Mouse (Mus musculus): ENCODE measurements around the gene Pde8b. TPM values are rescaled to one million over a fixed set of nuclear protein-coding genes. Genes with fewer than 3 reads are reported as not detected.

The Pde8b gene
- polyA plus RNA-seq, 1 experiment from 2014 or later = 0.40 TPM

DNA sequence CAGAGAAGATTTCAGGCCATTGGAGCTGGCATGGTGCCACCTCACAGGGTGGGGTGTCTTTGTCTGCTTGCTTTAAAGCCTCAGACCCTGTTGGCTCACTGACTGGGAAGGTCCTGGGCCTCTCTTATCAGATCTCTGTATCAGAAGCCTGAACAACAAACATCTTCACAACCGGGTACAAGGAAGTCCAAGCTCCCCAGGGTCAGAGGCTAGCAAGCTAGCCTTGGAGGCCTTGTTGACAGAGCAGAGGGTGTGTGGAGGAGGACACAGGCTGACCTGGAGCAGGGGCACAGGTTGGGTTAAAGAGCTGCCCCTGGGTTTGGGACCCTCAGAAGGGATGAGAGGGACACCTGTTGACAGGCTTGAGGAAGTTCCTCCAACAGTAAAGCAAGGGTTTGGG lies 10.3 kb upstream of the Pde8b start:
- 12% methylated on average over 1 of the region's 1 CpGs for WGBS (ENCODE audit: insufficient replicate concordance)
- ATAC-seq (ENCODE audit: low read depth) = no peak

DNA sequence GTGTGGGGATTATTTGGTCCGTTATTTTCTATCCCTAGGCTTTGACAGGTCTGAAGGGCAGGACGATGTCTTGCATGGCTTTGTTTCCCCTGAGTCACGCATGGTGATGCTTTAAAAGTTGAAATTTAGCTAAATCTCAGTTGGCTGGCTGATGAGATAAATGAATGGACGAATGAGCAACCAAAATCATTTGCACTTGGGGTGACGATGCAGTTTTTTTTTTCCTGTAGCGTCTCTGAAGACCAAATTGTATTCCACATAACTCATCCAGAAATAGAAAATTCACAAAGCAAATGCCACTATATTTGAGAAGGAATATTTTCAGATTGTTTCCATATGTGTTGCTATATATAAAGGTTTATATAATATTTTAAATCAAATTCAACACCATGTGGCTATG lies 6.9 kb upstream of the Pde8b start:
- ATAC-seq (ENCODE audit: low read depth) = no peak
- Histone ChIP-seq H3K27me3 (ENCODE audit: control insufficient read depth, insufficient read depth, low read depth, low read length) (no peaks in the 10 kb centered on the region), H3K4me2 (ENCODE audit: low read depth, low read length) (no peak overlapping the region), H3K36me3 (ENCODE audit: control insufficient read depth, insufficient read depth) (no peaks in the 10 kb centered on the region), H3K27ac (ENCODE audit: low read length) (no peak overlapping the region), H3K4me3 (ENCODE audit: low read depth, low read length) (no peak overlapping the region), H3K4me1 (ENCODE audit: control insufficient read depth, low read depth, low read length) (no peaks in the 10 kb centered on the region), H3K9me3 (replicated peaks; ENCODE audit: control insufficient read depth, low read length) (no peaks in the 10 kb centered on the region), H3K9ac (ENCODE audit: low read depth, low read length) (no peak overlapping the region)
- 58% methylated on average over 6 of the region's 6 CpGs for WGBS (ENCODE audit: insufficient replicate concordance)

More for the DNA sequence above, 10.3 kb upstream of the Pde8b start:
- Histone ChIP-seq H3K9ac (ENCODE audit: low read depth, low read length) (no peak overlapping the region), H3K4me1 (ENCODE audit: control insufficient read depth, low read depth, low read length) (no peaks in the 10 kb centered on the region), H3K4me3 (ENCODE audit: low read depth, low read length) (no peak overlapping the region), H3K27me3 (ENCODE audit: control insufficient read depth, insufficient read depth, low read depth, low read length) (no peaks in the 10 kb centered on the region), H3K27ac (ENCODE audit: low read length) (no peak overlapping the region), H3K4me2 (ENCODE audit: low read depth, low read length) (no peak overlapping the region), H3K9me3 (replicated peaks; ENCODE audit: control insufficient read depth, low read length) (no peaks in the 10 kb centered on the region), H3K36me3 (ENCODE audit: control insufficient read depth, insufficient read depth) (no peaks in the 10 kb centered on the region)

DNA sequence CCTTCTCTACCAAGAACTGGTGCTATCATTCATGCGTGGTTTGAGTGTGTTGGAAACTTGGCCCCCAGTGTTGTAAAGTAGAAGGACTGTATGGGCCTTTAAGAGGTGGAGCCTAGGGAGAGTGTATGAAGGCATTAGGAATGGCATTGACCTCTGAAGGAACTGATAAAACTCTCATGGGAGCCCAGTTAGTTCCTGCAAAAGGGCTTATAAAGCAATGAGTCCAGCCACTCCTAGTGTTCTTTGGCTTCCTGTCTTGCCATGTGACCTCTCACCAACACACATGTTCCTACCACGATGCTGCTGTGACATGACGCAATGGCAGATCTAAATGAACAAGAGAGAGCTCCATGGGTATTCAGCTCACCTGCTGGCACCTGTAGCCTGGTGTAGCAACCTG lies 4.9 kb upstream of the Pde8b start:
- H3K9ac ChIP-seq (ENCODE audit: low read depth, low read length) = no peak overlapping the region
- no peaks in the 10 kb centered on the region for H3K36me3 ChIP-seq (ENCODE audit: control insufficient read depth, insufficient read depth)
- H3K27ac ChIP-seq (ENCODE audit: low read length) = no peak overlapping the region
- no peaks in the 10 kb centered on the region for H3K4me1 ChIP-seq (ENCODE audit: control insufficient read depth, low read depth, low read length)
- no peaks in the 10 kb centered on the region; the same call in 1 of the 2 replicates for H3K27me3 ChIP-seq (ENCODE audit: control insufficient read depth, insufficient read depth, low read depth, low read length)
- WGBS (ENCODE audit: insufficient replicate concordance) = 55% methylated on average over 3 of the region's 3 CpGs
- H3K4me3 ChIP-seq (ENCODE audit: low read depth, low read length) = no peak overlapping the region
- no peak for ATAC-seq (ENCODE audit: low read depth)
- no peaks in the 10 kb centered on the region for H3K9me3 ChIP-seq (replicated peaks; ENCODE audit: control insufficient read depth, low read length)
- H3K4me2 ChIP-seq (ENCODE audit: low read depth, low read length) = no peak overlapping the region

DNA sequence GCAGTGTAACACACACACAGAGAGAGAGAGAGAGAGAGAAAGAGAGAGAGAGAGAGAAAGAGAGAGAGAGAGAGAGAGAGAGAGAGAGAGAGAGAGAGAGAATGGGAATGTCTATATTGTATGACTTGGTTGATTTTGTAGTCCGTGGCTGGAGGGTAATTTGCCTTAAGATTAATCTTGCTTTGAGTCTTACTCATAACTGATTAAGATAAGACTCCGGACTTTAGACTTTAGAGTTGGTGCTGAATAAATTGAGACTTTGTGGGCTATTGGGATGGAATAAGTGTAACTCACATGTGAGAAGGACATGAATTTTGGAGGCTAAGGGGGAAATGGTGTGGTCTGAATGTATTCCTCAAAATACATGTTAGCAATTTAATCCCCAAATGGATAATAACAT lies 7.1 kb downstream of the Pde8b start:
- Histone ChIP-seq H3K4me3 (ENCODE audit: low read depth, low read length) (no peak overlapping the region), H3K9ac (ENCODE audit: low read depth, low read length) (no peak overlapping the region), H3K4me2 (ENCODE audit: low read depth, low read length) (no peak overlapping the region), H3K4me1 (ENCODE audit: control insufficient read depth, low read depth, low read length) (no peaks in the 10 kb centered on the region), H3K9me3 (replicated peaks; ENCODE audit: control insufficient read depth, low read length) (no peaks in the 10 kb centered on the region), H3K27ac (ENCODE audit: low read length) (no peak overlapping the region), H3K36me3 (ENCODE audit: control insufficient read depth, insufficient read depth) (no peaks in the 10 kb centered on the region), H3K27me3 (ENCODE audit: control insufficient read depth, insufficient read depth, low read depth, low read length) (no peaks in the 10 kb centered on the region)
- 59% methylated on average over 2 of the region's 2 CpGs for WGBS (ENCODE audit: insufficient replicate concordance)
- no peak for ATAC-seq (ENCODE audit: low read depth)

DNA sequence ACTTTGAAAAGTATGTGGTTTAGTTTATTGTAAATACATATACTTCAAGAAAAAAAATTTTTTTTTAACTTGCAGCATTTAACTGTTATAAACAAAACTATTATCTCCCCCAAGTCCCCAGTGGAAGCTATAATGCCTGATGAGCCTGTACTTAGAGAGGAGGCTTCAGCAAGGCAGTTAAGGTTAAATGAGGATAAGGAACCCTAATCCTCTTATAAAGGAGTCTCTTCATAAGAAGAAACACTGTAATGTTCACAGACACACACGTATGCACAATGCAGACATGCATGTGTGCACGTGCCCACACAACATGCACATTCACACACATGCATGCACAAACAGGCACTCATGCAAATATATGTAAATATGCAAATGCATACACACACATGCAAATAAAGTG lies 12.6 kb downstream of the Pde8b start:
- Histone ChIP-seq H3K36me3 (ENCODE audit: control insufficient read depth, insufficient read depth) (no peaks in the 10 kb centered on the region), H3K4me2 (ENCODE audit: low read depth, low read length) (no peak overlapping the region), H3K4me3 (ENCODE audit: low read depth, low read length) (no peak overlapping the region), H3K9me3 (replicated peaks; ENCODE audit: control insufficient read depth, low read length) (no peaks in the 10 kb centered on the region), H3K27ac (ENCODE audit: low read length) (no peak overlapping the region), H3K9ac (ENCODE audit: low read depth, low read length) (no peak overlapping the region), H3K27me3 (ENCODE audit: control insufficient read depth, insufficient read depth, low read depth, low read length) (no peaks in the 10 kb centered on the region), H3K4me1 (ENCODE audit: control insufficient read depth, low read depth, low read length) (no peaks in the 10 kb centered on the region)
- WGBS (ENCODE audit: insufficient replicate concordance) = 70% methylated on average over 2 of the region's 2 CpGs
- no peak for ATAC-seq (ENCODE audit: low read depth)

DNA sequence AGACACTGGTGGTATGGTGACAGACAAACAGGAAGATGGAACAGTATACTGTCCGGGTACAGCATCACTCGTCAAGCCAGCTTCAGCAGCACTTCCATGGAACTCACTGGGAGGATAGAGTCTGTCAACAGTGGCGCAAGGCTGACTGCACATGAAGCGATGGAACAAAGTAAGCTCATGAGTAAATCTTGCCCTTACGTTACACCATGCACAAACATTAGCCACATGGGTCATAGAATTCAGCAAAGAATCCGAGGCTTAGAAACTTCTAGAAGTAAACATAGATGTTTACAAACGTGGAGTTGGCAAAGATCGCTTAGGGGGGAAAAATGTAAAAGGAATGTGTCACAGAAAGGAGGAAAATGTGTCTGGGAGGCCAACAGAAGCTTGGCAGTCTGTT lies 14.9 kb downstream of the Pde8b start:
- Histone ChIP-seq H3K9ac (ENCODE audit: low read depth, low read length) (no peak overlapping the region), H3K4me3 (ENCODE audit: low read depth, low read length) (no peak overlapping the region), H3K4me1 (ENCODE audit: control insufficient read depth, low read depth, low read length) (no peaks in the 10 kb centered on the region), H3K27ac (ENCODE audit: low read length) (no peak overlapping the region), H3K36me3 (ENCODE audit: control insufficient read depth, insufficient read depth) (no peaks in the 10 kb centered on the region), H3K4me2 (ENCODE audit: low read depth, low read length) (no peak overlapping the region), H3K9me3 (replicated peaks; ENCODE audit: control insufficient read depth, low read length) (no peaks in the 10 kb centered on the region), H3K27me3 (ENCODE audit: control insufficient read depth, insufficient read depth, low read depth, low read length) (no peaks in the 10 kb centered on the region)
- WGBS (ENCODE audit: insufficient replicate concordance) = 58% methylated on average over 8 of the region's 8 CpGs
- ATAC-seq (ENCODE audit: low read depth) = no peak

DNA sequence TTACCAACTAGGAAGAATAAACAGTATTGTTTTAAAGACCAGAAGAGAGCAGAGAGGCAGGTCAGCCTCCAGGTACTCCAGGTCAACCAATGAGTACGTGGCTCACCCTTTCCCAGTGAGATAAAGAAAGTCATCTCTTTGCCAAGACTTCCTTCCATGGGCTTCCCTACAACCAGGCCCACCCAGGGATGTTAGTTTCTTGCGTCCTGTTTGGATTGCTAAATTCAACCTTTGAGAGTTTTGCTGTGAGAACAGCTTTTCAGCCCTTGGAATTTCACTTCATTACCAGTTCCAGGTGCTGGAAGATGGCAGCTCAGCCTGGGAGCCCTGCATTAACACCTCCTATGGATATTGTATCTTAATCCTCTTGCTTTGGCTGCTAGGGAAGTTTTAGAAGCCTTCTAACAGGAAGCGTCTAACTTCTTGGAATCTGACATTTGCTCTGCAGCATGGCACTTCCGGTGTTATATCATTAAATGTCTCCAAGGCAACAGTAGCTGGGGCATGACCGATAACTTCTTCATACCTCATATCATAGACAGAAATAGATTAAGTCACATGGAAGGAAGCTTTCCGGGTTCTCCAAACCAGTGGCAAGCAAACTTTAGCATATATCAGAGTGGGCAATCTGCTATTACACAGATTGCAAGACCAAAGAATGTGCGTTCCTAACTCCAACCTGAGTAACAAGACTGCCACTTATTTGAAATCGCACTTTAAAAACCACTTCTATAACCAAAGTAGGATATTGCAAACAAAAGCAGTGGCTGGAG lies 18.6 kb downstream of the Pde8b start:
- no peak overlapping the region for H3K4me2 ChIP-seq (ENCODE audit: low read depth, low read length)
- H3K4me3 ChIP-seq (ENCODE audit: low read depth, low read length) = no peak overlapping the region
- H3K4me1 ChIP-seq (ENCODE audit: control insufficient read depth, low read depth, low read length) = no peaks in the 10 kb centered on the region
- no peak overlapping the region for H3K27ac ChIP-seq (ENCODE audit: low read length)
- H3K36me3 ChIP-seq (ENCODE audit: control insufficient read depth, insufficient read depth) = no peaks in the 10 kb centered on the region
- ATAC-seq (ENCODE audit: low read depth) = no peak
- WGBS (ENCODE audit: insufficient replicate concordance) = 60% methylated on average over 8 of the region's 8 CpGs
- no peaks in the 10 kb centered on the region for H3K9me3 ChIP-seq (replicated peaks; ENCODE audit: control insufficient read depth, low read length)
- no peaks in the 10 kb centered on the region for H3K27me3 ChIP-seq (ENCODE audit: control insufficient read depth, insufficient read depth, low read depth, low read length)
- H3K9ac ChIP-seq (ENCODE audit: low read depth, low read length) = no peak overlapping the region

DNA sequence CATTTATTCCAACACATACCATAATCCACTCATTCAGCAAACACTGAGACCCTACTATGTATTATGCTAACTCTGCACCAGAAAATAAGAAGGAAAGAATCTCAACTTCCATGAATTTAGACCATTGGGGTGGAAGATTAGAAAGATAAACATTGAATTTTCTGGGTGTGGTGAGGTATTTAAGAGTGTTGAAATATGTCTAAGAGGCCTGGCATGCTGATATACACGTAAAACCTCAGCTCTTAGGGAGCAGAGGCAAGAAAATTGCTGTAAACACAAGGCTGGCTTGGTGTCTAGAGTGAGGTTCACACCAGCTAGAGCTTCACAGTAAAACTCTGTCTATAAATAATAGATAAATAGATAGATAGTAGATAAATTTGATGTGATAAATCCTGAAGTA lies 19.8 kb downstream of the Pde8b start:
- no peak overlapping the region for H3K9ac ChIP-seq (ENCODE audit: low read depth, low read length)
- no peaks in the 10 kb centered on the region for H3K4me1 ChIP-seq (ENCODE audit: control insufficient read depth, low read depth, low read length)
- no peak for ATAC-seq (ENCODE audit: low read depth)
- no peaks in the 10 kb centered on the region for H3K27me3 ChIP-seq (ENCODE audit: control insufficient read depth, insufficient read depth, low read depth, low read length)
- no peak overlapping the region for H3K4me2 ChIP-seq (ENCODE audit: low read depth, low read length)
- WGBS (ENCODE audit: insufficient replicate concordance) = 49% methylated on average over 1 of the region's 1 CpGs
- no peaks in the 10 kb centered on the region for H3K36me3 ChIP-seq (ENCODE audit: control insufficient read depth, insufficient read depth)
- no peaks in the 10 kb centered on the region for H3K9me3 ChIP-seq (replicated peaks; ENCODE audit: control insufficient read depth, low read length)
- no peak overlapping the region for H3K27ac ChIP-seq (ENCODE audit: low read length)
- H3K4me3 ChIP-seq (ENCODE audit: low read depth, low read length) = no peak overlapping the region

DNA sequence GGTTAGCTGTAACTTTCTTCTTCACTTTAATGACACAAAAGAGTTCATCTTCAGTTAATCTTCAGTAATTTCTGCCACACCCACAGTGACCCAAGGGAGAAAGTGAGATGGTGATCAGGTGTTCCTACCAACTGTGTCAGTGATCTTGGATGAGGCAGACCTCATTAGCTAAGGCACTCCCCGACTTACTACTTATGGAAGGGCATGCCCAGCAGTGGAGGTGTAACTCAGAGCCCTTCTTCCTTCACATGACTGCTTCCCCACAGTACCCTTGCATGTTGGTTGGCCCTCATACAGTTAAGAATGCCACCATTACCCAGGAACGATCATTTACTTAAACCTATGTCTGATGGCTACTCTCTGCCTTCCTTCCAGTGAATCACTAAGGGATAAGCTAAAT lies 25.6 kb downstream of the Pde8b start:
- H3K9ac ChIP-seq (ENCODE audit: low read depth, low read length) = no peak overlapping the region
- H3K27me3 ChIP-seq (ENCODE audit: control insufficient read depth, insufficient read depth, low read depth, low read length) = peaks cover 32% of the 10 kb centered on the region
- H3K36me3 ChIP-seq (ENCODE audit: control insufficient read depth, insufficient read depth) = no peaks in the 10 kb centered on the region
- no peak overlapping the region for H3K27ac ChIP-seq (ENCODE audit: low read length)
- H3K4me3 ChIP-seq (ENCODE audit: low read depth, low read length) = no peak overlapping the region
- H3K9me3 ChIP-seq (replicated peaks; ENCODE audit: control insufficient read depth, low read length) = no peaks in the 10 kb centered on the region
- H3K4me2 ChIP-seq (ENCODE audit: low read depth, low read length) = no peak overlapping the region
- ATAC-seq (ENCODE audit: low read depth) = no peak
- H3K4me1 ChIP-seq (ENCODE audit: control insufficient read depth, low read depth, low read length) = no peaks in the 10 kb centered on the region
- WGBS (ENCODE audit: insufficient replicate concordance) = 45% methylated on average over 2 of the region's 2 CpGs

Measured in liver, embryonic 16.5 days (tissue).